Mouse (Mus musculus): Measurements from ENCODE around the gene Nhs. TPM values are rescaled to one million over a fixed set of nuclear protein-coding genes. Genes with fewer than 3 reads are reported as not detected.

Gene Nhs
- total and polyA plus RNA-seq, 3 experiments: under 0.01 TPM; not detected in 2

DNA sequence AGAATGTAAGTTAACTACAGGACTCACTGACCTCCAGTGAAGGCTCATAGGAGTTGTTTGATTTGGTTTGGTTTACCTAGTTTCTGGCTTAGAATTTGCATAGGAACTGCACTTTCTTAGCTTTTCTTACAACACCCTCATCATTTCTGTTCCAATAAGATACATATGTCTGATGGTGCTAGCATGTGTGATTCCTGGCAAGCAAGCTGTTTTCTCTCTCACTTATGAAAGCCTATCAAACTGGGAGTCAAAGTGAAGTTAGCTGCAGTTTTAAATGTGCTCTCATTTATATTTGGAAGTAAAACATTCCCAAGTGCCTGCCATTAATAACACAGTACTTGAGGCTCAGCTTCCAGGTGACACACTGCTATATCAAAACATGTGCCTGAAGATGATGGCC lies 207.2 kb downstream of the Nhs start:
- ATAC-seq (ENCODE audit: extremely low read depth, insufficient number of reproducible peaks, low FRiP score, poor library complexity, severe bottlenecking) (no peak), DNase-seq (ENCODE audit: low spot score) (no peak)
- TF ChIP-seq GATA1 (IDR thresholded peaks at IDR 0.05; ENCODE audit: borderline replicate concordance, low read length) (no peak), CTCF (IDR thresholded peaks at IDR 0.05; ENCODE audit: low read depth, low read length) (no peak), TAL1 (conservative IDR thresholded peaks at IDR 0.05; ENCODE audit: low read depth, low read length) (no peak), GATA2 (IDR thresholded peaks at IDR 0.05; ENCODE audit: borderline replicate concordance, low read depth, low read length) (no peak), POLR2AphosphoS5 (IDR thresholded peaks at IDR 0.05; ENCODE audit: insufficient replicate concordance, low read depth, low read length) (no peak)
- Histone ChIP-seq H3K27me3 (ENCODE audit: insufficient read depth, low read length) (no peaks in the 10 kb centered on the region), H3K9me3 (replicated peaks) (no peaks in the 10 kb centered on the region), H3K36me3 (replicated peaks) (no peaks in the 10 kb centered on the region), H3K4me1 (ENCODE audit: insufficient read depth, low read depth, low read length) (no peaks in the 10 kb centered on the region), H3K4me3 (ENCODE audit: low read depth, low read length) (no peak overlapping the region)

DNA sequence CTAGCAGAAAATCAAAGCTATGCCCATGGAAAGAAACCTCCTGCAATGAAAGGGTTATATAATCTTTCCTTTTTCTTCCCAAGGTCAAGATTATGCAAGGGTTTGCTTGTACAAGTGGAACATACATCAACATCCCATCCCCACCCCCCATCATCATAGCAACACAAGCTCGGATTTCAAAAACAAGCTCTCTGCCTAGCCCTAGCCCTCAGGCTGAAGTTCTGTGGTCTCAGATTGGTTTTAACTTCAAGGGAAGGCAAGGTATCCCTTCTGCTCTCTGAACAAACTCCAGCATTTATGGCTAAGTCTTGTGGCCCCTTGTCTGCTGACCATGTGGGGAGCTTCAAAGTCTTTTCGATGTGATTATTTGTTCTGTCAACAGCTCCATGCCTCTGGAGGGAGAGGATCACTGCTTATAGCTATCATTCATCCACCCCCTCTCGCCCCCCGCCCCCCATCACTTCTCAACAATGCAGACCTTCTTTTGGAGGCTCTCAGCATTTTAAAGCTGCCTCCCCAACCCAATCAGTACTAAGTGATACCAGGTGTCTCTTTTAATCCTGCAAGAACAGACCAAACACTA lies 216.3 kb downstream of the Nhs start:
- no peak for DNase-seq (ENCODE audit: low spot score)
- no peaks in the 10 kb centered on the region for H3K4me1 ChIP-seq (ENCODE audit: insufficient read depth, low read depth, low read length)
- H3K4me3 ChIP-seq (ENCODE audit: low read depth, low read length): no peak overlapping the region
- ATAC-seq (ENCODE audit: extremely low read depth, insufficient number of reproducible peaks, low FRiP score, poor library complexity, severe bottlenecking): no peak
- H3K36me3 ChIP-seq (replicated peaks): no peaks in the 10 kb centered on the region
- TF ChIP-seq POLR2AphosphoS5 (IDR thresholded peaks at IDR 0.05; ENCODE audit: insufficient replicate concordance, low read depth, low read length): no peak
- TF ChIP-seq GATA1 (IDR thresholded peaks at IDR 0.05; ENCODE audit: borderline replicate concordance, low read length): no peak
- TF ChIP-seq TAL1 (conservative IDR thresholded peaks at IDR 0.05; ENCODE audit: low read depth, low read length): no peak
- no peak for TF ChIP-seq CTCF (IDR thresholded peaks at IDR 0.05; ENCODE audit: low read depth, low read length)
- TF ChIP-seq GATA2 (IDR thresholded peaks at IDR 0.05; ENCODE audit: borderline replicate concordance, low read depth, low read length): no peak
- H3K27me3 ChIP-seq (ENCODE audit: insufficient read depth, low read length): no peaks in the 10 kb centered on the region
- H3K9me3 ChIP-seq (replicated peaks): no peaks in the 10 kb centered on the region

DNA sequence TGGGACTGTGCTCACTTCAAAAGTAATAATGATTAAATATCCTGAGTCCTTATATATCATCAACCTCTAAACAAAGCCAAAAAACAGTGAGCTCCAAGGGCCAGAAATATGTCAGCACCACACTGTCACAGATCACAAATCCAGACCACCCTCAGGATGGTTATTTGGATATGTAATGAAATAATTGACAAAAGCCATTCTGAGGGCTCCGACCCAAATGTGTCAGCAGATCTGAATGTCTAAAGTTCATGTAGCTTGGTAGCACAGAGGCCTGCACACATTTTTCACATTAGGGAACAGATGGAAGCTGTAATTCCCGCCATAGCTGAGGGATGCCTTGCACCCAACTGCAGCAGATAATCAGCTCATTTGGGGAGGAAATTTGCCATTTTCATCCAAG lies 218.8 kb downstream of the Nhs start:
- H3K36me3 ChIP-seq (replicated peaks): no peaks in the 10 kb centered on the region
- no peak for ATAC-seq (ENCODE audit: extremely low read depth, insufficient number of reproducible peaks, low FRiP score, poor library complexity, severe bottlenecking)
- no peaks in the 10 kb centered on the region for H3K9me3 ChIP-seq (replicated peaks)
- no peaks in the 10 kb centered on the region for H3K4me1 ChIP-seq (ENCODE audit: insufficient read depth, low read depth, low read length)
- no peaks in the 10 kb centered on the region for H3K27me3 ChIP-seq (ENCODE audit: insufficient read depth, low read length)
- H3K4me3 ChIP-seq (ENCODE audit: low read depth, low read length): no peak overlapping the region
- DNase-seq (ENCODE audit: low spot score): no peak
- TF ChIP-seq POLR2AphosphoS5 (IDR thresholded peaks at IDR 0.05; ENCODE audit: insufficient replicate concordance, low read depth, low read length): no peak
- no peak for TF ChIP-seq GATA2 (IDR thresholded peaks at IDR 0.05; ENCODE audit: borderline replicate concordance, low read depth, low read length)
- no peak for TF ChIP-seq CTCF (IDR thresholded peaks at IDR 0.05; ENCODE audit: low read depth, low read length)
- no peak for TF ChIP-seq TAL1 (conservative IDR thresholded peaks at IDR 0.05; ENCODE audit: low read depth, low read length)
- TF ChIP-seq GATA1 (IDR thresholded peaks at IDR 0.05; ENCODE audit: borderline replicate concordance, low read length): no peak

DNA sequence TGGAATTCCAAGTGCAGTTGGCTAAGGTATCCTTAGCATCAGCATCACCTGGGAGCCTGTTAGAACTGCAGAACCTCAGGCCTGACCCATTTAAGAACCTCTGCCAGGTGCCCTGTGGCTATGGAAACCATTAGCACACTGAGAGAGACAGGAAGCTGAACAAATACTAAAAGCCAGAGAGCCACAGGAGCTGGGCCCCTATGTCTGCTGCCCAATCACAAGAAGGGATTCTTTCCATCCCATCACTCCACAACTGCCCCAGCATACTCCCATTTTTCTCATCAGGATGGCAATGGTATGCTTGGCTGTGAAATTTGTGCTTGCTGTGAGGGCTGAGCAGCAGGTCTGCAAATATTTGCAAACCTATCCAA lies 232.9 kb downstream of the Nhs start:
- H3K4me1 ChIP-seq (ENCODE audit: insufficient read depth, low read depth, low read length): no peaks in the 10 kb centered on the region
- no peaks in the 10 kb centered on the region for H3K36me3 ChIP-seq (replicated peaks)
- no peak for DNase-seq (ENCODE audit: low spot score)
- no peak overlapping the region for H3K4me3 ChIP-seq (ENCODE audit: low read depth, low read length)
- no peaks in the 10 kb centered on the region for H3K9me3 ChIP-seq (replicated peaks)
- ATAC-seq (ENCODE audit: extremely low read depth, insufficient number of reproducible peaks, low FRiP score, poor library complexity, severe bottlenecking): no peak
- H3K27me3 ChIP-seq (ENCODE audit: insufficient read depth, low read length): no peaks in the 10 kb centered on the region
- TF ChIP-seq CTCF (IDR thresholded peaks at IDR 0.05; ENCODE audit: low read depth, low read length) (no peak), POLR2AphosphoS5 (IDR thresholded peaks at IDR 0.05; ENCODE audit: insufficient replicate concordance, low read depth, low read length) (no peak), TAL1 (conservative IDR thresholded peaks at IDR 0.05; ENCODE audit: low read depth, low read length) (no peak), GATA2 (IDR thresholded peaks at IDR 0.05; ENCODE audit: borderline replicate concordance, low read depth, low read length) (no peak), GATA1 (IDR thresholded peaks at IDR 0.05; ENCODE audit: borderline replicate concordance, low read length) (no peak)

DNA sequence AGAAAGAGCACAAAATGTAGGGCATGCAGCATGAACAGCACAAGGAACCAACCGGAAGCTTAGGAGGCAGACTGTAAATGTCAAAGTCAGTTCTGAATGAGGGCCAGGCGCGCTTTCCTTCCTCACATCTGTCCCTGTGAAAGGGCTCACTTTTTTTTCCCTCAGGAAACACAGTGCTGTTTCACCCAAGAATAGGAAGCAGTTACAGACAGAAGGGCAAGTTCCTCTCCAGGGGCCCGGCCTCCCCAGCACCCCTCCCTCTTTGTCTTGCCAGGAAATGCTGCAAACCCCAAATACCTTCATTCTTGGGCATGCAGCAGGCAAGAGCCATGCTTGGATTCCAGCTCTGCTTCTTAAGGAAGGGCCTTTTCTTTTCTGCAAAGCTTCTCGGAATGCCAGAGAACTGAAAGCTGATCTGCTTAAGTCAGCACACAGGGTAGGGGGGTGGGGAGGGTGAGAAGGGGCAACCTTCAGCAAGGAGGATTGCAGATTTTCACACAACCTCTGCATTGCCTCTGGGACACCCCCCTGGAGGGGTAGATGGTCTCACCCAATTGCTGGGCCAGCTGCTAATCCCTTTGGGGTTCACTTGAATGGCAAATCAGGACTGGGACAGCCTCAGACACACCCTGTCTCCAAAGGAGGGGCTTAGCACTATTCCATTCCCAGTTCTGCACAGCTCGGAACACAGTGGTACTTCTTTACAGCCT lies 233.4 kb downstream of the Nhs start:
- no peak overlapping the region for H3K4me3 ChIP-seq (ENCODE audit: low read depth, low read length)
- ATAC-seq (ENCODE audit: extremely low read depth, insufficient number of reproducible peaks, low FRiP score, poor library complexity, severe bottlenecking): no peak
- no peaks in the 10 kb centered on the region for H3K4me1 ChIP-seq (ENCODE audit: insufficient read depth, low read depth, low read length)
- DNase-seq (ENCODE audit: low spot score): no peak
- no peaks in the 10 kb centered on the region for H3K27me3 ChIP-seq (ENCODE audit: insufficient read depth, low read length)
- no peaks in the 10 kb centered on the region for H3K36me3 ChIP-seq (replicated peaks)
- H3K9me3 ChIP-seq (replicated peaks): no peaks in the 10 kb centered on the region
- TF ChIP-seq CTCF (IDR thresholded peaks at IDR 0.05; ENCODE audit: low read depth, low read length) (no peak), TAL1 (conservative IDR thresholded peaks at IDR 0.05; ENCODE audit: low read depth, low read length) (no peak), POLR2AphosphoS5 (IDR thresholded peaks at IDR 0.05; ENCODE audit: insufficient replicate concordance, low read depth, low read length) (no peak), GATA1 (IDR thresholded peaks at IDR 0.05; ENCODE audit: borderline replicate concordance, low read length) (no peak), GATA2 (IDR thresholded peaks at IDR 0.05; ENCODE audit: borderline replicate concordance, low read depth, low read length) (no peak)

- H3K4me3 ChIP-seq (ENCODE audit: low read depth, low read length): no peak overlapping the region
- DNase-seq (ENCODE audit: low spot score) (no peak), ATAC-seq (ENCODE audit: extremely low read depth, insufficient number of reproducible peaks, low FRiP score, poor library complexity, severe bottlenecking) (no peak)
- H3K36me3 ChIP-seq (replicated peaks): no peaks in the 10 kb centered on the region
- no peaks in the 10 kb centered on the region for H3K9me3 ChIP-seq (replicated peaks)
- H3K27me3 ChIP-seq (ENCODE audit: insufficient read depth, low read length): no peaks in the 10 kb centered on the region
- H3K4me1 ChIP-seq (ENCODE audit: insufficient read depth, low read depth, low read length): no peaks in the 10 kb centered on the region
- TF ChIP-seq POLR2AphosphoS5 (IDR thresholded peaks at IDR 0.05; ENCODE audit: insufficient replicate concordance, low read depth, low read length) (no peak), GATA1 (IDR thresholded peaks at IDR 0.05; ENCODE audit: borderline replicate concordance, low read length) (no peak), GATA2 (IDR thresholded peaks at IDR 0.05; ENCODE audit: borderline replicate concordance, low read depth, low read length) (no peak), TAL1 (conservative IDR thresholded peaks at IDR 0.05; ENCODE audit: low read depth, low read length) (no peak), CTCF (IDR thresholded peaks at IDR 0.05; ENCODE audit: low read depth, low read length) (no peak)
Measured at GRCm38 (mm10) chrX:161922655-161923054, 236.9 kb downstream of the Nhs start.

All from G1E (cell line).